Mouse (Mus musculus) kidney, adult 2 months (tissue): Measurements from ENCODE around the gene Fam160a2.

Source experiments
- CTCF ChIP-seq: fragments of 200-500 bp; conservative IDR thresholded peaks from 2 replicates; pipeline ENCODE4 v1.5.1; 2011; ENCODE audit warnings: low read depth, mild to moderate bottlenecking, control low read depth, low read length, moderate library complexity, mixed read lengths; ENCODE audit not compliant: insufficient read depth, insufficient read length
- POLR2A ChIP-seq: fragments of 200-500 bp; IDR thresholded peaks from one replicate; pipeline ENCODE4 v1.6.1; 2011; ENCODE audit warnings: low read depth, low read length, control low read depth

DNA sequence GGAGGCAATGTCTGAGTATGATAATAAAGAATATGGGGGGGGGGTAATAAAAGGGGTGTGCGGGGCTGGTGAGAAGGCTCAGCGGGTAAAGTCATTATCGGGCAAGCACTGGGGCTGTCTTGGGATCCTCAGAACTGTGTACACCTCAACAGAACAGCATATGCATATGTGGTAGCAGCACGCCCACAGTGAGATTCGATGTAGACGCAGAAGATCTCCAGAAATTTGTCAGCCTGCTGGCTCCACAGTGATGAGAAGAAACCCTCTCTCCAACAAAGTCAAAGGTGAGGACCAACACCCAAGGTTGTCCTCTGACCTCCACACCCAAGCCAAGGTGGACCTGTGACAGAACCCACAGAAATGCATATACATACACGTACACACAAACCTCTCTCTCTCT, 16.7 kb upstream of the Fam160a2 start:
- no peak for TF ChIP-seq CTCF
- no peak for TF ChIP-seq POLR2A
